Mouse (Mus musculus) cerebellum, adult 2 months (tissue): ENCODE data around the gene Eif2b5. TPM values are rescaled to one million over a fixed set of nuclear protein-coding genes. Genes with fewer than 3 reads are reported as not detected.

Source experiments
- DNase-seq, 2 experiments: peaks; one replicate each; pipeline ENCODE4 v3.0.0; 2021
- H3K27ac ChIP-seq: fragments of 200-500 bp; 2 replicates; pipeline ENCODE4 v1.5.1; 2012; ENCODE audit warnings: low read length, control low read depth, inconsistent platforms; ENCODE audit not compliant: insufficient read depth
- H3K27me3 ChIP-seq: fragments of 200-500 bp; 2 replicates; pipeline ENCODE4 v1.6.1; 2012; ENCODE audit warnings: inconsistent platforms, mild to moderate bottlenecking, low read length, moderate library complexity; ENCODE audit not compliant: control insufficient read depth, insufficient read depth
- H3K4me1 ChIP-seq: fragments of 200-500 bp; 2 replicates; pipeline ENCODE4 v1.6.1; 2011; ENCODE audit warnings: low read length; ENCODE audit not compliant: control insufficient read depth, insufficient read depth
- H3K4me3 ChIP-seq: fragments of 200-500 bp; replicated peaks from 2 replicates; pipeline ENCODE3; 2011; ENCODE audit warnings: mild to moderate bottlenecking, low read depth, low read length, control low read depth; ENCODE audit not compliant: insufficient read depth
- CTCF ChIP-seq: fragments of 200-500 bp; IDR thresholded peaks from 2 replicates; pipeline ENCODE4 v1.5.1; 2011; ENCODE audit warnings: low read depth, mild to moderate bottlenecking, control low read depth, low read length, moderate library complexity, borderline replicate concordance; ENCODE audit not compliant: insufficient read depth
- POLR2A ChIP-seq: fragments of 200-500 bp; IDR thresholded peaks from 2 replicates; pipeline ENCODE4 v1.6.1; 2011; ENCODE audit warnings: low read length, control low read depth, borderline replicate concordance; ENCODE audit not compliant: insufficient read depth
- WGBS: fragments of 180-500 bp; shearing (Covaris S2); methylation state at CpG from one replicate; pipeline ENCODE4 v1.1.7; 2018; 5-methylcytosine and 5-hydroxymethylcytosine counted together
- polyA plus RNA-seq: library from polyadenylated mRNA; depleted of rRNA; stranded (reverse); fragments of >200 nt; gene quantifications from 2 replicates; pipeline ENCODE4 v1.2.3, GENCODE M21; 2012

The Eif2b5 gene
- polyA plus RNA-seq, 1 experiment, result 53.3 TPM

DNA sequence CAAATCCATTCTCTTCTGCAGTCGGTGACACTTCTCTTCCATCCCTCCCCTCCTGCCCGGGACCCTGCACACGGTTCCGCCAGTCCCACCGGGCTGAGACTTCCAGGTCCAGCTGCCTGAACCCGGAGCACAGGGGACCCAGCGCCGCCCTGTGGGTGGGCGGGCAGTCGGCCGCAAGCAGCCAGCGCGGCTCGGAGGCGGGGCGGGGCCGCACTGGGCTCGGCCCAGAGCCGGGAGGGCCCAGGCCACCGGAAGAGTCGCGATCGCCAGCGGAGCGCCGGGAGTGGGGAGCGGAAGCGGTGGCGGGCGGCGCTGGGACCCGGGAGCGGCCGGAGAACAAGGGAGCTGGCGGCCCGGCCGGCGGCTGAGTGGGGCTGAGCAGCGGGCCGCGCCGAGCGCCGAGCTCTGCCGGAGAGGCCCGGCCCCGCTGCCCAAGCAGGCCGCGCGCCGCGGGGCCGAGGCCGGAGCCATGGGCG, 18.1 kb downstream of the Eif2b5 start, which contains the start of gene Dvl3:
Gene Dvl3 (plus strand): TSS at position 257 of the 476 bp plus-strand sequence.
- under 1% methylated on average over 50 of the region's 55 CpGs for WGBS
- peak within 1 kb of the TSS; percentile 85 for H3K27ac ChIP-seq
- H3K27me3 ChIP-seq, result no peaks in the 10 kb centered on the region
- peak; percentile 40 for TF ChIP-seq POLR2A
- no peak for TF ChIP-seq CTCF
- peak; percentile 89 to 93 for DNase-seq
- H3K4me3 ChIP-seq, result peak within 1 kb of the TSS; percentile 94
- H3K4me1 ChIP-seq, result peaks cover 11% of the 10 kb centered on the region

GRCm38 (mm10) chr16:20517216-20517615, 18.6 kb downstream of the Eif2b5 start:
- WGBS, result 1% methylated on average over 26 of the region's 26 CpGs
- no peaks in the 10 kb centered on the region for H3K27me3 ChIP-seq
- H3K4me3 ChIP-seq, result peak overlapping the region; percentile 94
- peak overlapping the region; percentile 85 for H3K27ac ChIP-seq
- peaks cover 15% of the 10 kb centered on the region for H3K4me1 ChIP-seq
- DNase-seq, result no peak
- TF ChIP-seq CTCF (no peak), POLR2A (no peak)

GRCm38 (mm10) chr16:20517701-20518374, 19.2 kb downstream of the Eif2b5 start:
- TF ChIP-seq POLR2A (no peak), CTCF (no peak)
- Histone ChIP-seq H3K4me3 (peak overlapping the region; percentile 94), H3K27ac (peak overlapping the region; percentile 85), H3K4me1 (peaks cover 17% of the 10 kb centered on the region), H3K27me3 (no peaks in the 10 kb centered on the region)
- DNase-seq, result peak in 1 of 2 experiments; percentile 31
- WGBS, result 1% methylated on average over 6 of the region's 6 CpGs

DNA sequence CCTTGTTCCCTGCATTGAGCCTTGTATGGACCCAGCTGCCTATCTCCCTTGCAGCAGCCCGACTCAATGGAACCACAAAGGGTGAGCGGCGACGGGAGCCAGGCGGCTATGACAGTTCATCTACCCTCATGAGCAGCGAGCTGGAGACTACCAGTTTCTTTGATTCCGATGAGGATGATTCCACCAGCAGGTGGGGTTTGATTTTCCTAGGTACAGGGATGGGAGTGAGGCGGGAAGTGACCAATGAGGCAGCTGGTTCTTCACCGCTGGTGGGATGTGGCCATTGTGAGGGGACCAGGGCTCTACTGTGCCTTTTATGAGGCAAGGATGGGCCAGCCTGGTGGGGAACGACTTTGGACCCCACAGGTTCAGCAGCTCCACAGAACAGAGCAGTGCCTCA, 25.3 kb downstream of the Eif2b5 start:
- DNase-seq, result no peak
- 79% methylated on average over 10 of the region's 10 CpGs for WGBS
- H3K27me3 ChIP-seq, result no peaks in the 10 kb centered on the region
- H3K4me1 ChIP-seq, result peaks cover 17% of the 10 kb centered on the region
- no peak overlapping the region for H3K4me3 ChIP-seq
- H3K27ac ChIP-seq, result no peak overlapping the region
- TF ChIP-seq POLR2A, result no peak
- TF ChIP-seq CTCF, result no peak

GRCm38 (mm10) chr16:20528779-20529178, 30.2 kb downstream of the Eif2b5 start:
- H3K27me3 ChIP-seq, result no peaks in the 10 kb centered on the region
- DNase-seq, result no peak
- no peak overlapping the region for H3K4me3 ChIP-seq
- TF ChIP-seq POLR2A, result no peak
- no peak for TF ChIP-seq CTCF
- WGBS, result 60% methylated on average over 5 of the region's 5 CpGs
- no peak overlapping the region; the same call in 1 of the 2 replicates for H3K27ac ChIP-seq
- no peaks in the 10 kb centered on the region for H3K4me1 ChIP-seq

- H3K27ac ChIP-seq, result no peak overlapping the region; the same call in 1 of the 2 replicates
- WGBS, result 3% methylated on average over 1 of the region's 1 CpGs
- H3K4me3 ChIP-seq, result no peak overlapping the region
- H3K27me3 ChIP-seq, result no peaks in the 10 kb centered on the region
- TF ChIP-seq POLR2A (no peak), CTCF (no peak)
- DNase-seq, result no peak
- no peaks in the 10 kb centered on the region for H3K4me1 ChIP-seq
Observed at GRCm38 (mm10) chr16:20529375-20529774, 30.8 kb downstream of the Eif2b5 start.

- TF ChIP-seq POLR2A, result no peak
- no peak for TF ChIP-seq CTCF
- H3K27me3 ChIP-seq, result no peaks in the 10 kb centered on the region
- no peak for DNase-seq
- no peak overlapping the region for H3K27ac ChIP-seq
- 93% methylated on average over 20 of the region's 20 CpGs for WGBS
- H3K4me1 ChIP-seq, result no peaks in the 10 kb centered on the region
- H3K4me3 ChIP-seq, result no peak overlapping the region
Observed at GRCm38 (mm10) chr16:20530941-20531340, 32.3 kb downstream of the Eif2b5 start.
